Mouse (Mus musculus): Measurements from ENCODE around the gene Ptov1.

Gene Ptov1

GRCm38 (mm10) chr7:44857905-44858304 lies 11.7 kb downstream of the Ptov1 start:
- peak; percentile 77 to 83 for DNase-seq (ENCODE audit: low spot score in 2 of 2)

DNA sequence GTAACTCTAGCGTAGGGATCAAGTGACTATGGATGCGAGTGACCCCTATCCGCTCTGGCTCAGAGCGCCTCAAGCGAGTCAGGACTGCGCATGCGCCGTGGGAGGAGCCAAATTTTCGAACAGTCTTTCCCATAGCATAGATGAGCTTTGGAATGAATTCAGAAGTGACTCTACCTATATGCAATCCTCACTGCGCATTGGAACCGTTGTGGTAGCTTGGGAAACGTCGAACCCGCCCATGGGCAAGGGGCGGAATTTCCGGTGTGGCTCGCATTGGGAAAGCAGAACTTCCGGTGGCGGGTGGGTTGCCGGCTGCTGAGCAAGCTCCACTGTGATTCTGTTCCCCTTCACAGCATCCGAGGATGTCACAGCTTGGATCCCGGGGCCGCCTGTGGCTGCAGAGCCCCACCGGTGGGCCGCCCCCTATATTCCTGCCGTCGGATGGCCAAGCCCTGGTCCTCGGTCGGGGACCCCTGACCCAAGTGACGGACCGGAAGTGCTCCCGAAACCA lies 12.5 kb downstream of the Ptov1 start, which contains the start of gene Pnkp:
Gene Pnkp, plus strand, starts transcription at position 98 of the 511 bp plus-strand sequence.
- DNase-seq (ENCODE audit: low spot score in 2 of 2) = peak; percentile 85 to 94

DNA sequence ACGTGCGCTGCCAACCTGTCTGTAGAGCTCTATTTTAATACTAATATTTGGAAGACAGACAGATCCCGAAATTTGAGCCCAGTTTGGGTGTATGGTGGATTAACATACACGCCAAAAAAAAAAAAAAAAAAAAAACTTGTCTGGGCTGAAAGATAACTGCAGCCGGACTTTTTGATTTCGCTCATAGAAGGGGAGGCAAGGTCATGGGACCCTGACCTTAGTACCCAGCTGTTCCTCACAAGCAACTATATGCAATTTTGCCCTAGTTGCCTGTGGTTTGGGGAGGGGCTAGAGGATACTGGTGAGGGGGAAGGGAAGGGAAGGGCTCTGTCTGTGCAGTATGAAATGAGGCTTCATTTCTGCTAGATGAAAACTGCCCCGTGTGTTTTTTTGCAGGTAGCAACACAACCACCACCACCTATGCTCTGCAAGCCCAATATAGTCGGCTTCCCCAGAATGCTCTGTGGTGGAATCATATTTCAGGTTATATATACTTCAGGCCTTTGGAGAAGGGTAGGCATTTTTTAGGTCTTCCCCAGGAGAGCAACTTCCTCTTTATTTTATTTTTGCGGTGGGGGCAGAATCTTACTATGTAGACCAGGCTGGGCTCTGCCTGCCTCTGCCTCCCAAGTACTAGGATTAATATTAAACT lies 13.2 kb downstream of the Ptov1 start:
- DNase-seq (ENCODE audit: low spot score in 2 of 2) = no peak

- no peak for DNase-seq (ENCODE audit: low spot score in 2 of 2)
Observed at GRCm38 (mm10) chr7:44855036-44855435, 14.6 kb downstream of the Ptov1 start.

- DNase-seq (ENCODE audit: low spot score in 2 of 2) = peak; percentile 86 to 92
Observed at GRCm38 (mm10) chr7:44854356-44855031, 15.1 kb downstream of the Ptov1 start.

GRCm38 (mm10) chr7:44853596-44854355 lies 15.8 kb downstream of the Ptov1 start:
- DNase-seq (ENCODE audit: low spot score in 2 of 2) = peak in 1 of 2 experiments; percentile 33

DNA sequence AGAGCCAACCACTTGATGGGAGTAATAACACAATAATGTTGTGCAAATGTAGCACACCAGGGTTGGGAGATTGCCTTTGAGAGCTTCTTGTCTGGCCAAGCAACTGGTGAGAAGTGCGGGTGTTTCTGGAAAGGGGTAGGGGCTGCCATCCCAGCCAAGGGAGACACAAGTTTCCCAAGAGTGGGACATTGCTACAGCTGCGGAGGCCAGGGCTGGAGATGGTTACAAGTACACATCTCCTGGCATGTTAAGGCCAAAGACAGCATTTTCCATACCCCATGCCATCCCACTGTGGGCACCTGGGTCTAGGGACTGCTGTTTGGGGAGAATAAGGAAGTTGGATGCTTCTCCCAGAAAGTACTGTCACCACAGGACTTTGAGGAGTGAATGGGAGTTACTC lies 16.5 kb downstream of the Ptov1 start:
- DNase-seq (ENCODE audit: low spot score in 2 of 2) = no peak

DNA sequence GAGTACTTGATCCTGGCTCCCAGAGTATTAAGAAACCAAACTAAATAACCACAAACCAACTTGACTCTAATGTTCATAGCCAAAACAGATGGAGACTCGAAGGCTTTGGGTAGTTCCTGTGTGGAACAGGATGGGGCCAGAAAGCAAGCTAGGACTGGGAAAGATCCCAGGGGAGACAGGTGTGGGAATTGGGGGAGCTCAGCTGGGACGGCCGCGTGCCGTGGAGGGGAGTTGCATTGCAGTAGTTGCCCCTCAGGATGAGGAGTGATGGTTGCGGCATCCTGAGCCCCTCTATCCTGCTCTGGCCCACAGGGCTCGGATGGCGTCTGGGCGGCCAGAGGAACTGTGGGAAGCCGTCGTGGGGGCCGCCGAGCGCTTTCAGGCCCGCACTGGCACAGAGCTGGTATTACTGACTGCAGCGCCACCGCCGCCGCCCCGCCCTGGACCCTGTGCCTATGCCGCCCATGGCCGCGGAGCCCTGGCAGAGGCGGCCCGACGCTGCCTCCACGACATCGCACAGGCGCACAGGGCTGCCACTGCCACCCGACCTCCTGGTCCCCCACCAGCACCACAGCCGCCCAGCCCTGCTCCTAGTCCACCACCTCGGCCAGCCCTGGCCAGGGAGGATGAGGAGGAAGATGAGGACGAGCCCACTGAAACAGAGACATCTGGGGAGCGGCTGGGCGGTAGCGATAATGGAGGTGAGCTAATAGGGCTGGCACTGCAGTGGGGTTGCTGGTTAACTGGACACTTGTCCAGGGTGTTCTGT lies 17.1 kb downstream of the Ptov1 start:
- DNase-seq (ENCODE audit: low spot score in 2 of 2) = peak in 1 of 2 experiments; percentile 17

DNA sequence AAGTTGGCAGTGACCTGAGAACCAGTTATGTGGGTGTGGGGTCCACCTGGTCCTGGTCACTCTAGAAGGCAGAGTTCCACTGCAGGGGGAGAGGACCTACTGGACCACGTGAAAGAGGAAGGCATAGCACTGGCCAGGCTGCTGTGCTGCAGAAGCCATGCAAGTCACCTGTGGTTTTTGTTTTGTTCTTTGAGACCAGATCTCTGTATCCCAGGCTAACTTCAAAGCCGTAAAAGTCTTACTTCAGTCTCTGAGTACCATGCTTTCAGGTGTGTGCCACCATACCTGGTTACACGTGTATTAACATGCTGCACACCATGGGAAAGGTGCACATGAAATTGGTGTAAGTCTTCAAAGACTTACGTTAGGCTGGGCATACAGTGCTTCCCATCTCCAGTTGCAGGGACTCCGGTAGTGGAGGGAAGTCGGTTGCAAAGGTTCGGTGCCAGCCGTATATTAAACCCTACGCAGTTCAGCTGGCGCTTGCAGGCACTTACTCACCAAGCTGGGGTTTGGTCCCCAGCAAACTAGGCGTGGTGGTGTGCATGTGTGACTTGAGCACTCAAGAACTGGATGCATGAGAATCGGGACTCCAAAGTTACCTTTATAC lies 17.9 kb downstream of the Ptov1 start:
- DNase-seq (ENCODE audit: low spot score in 2 of 2) = no peak

DNA sequence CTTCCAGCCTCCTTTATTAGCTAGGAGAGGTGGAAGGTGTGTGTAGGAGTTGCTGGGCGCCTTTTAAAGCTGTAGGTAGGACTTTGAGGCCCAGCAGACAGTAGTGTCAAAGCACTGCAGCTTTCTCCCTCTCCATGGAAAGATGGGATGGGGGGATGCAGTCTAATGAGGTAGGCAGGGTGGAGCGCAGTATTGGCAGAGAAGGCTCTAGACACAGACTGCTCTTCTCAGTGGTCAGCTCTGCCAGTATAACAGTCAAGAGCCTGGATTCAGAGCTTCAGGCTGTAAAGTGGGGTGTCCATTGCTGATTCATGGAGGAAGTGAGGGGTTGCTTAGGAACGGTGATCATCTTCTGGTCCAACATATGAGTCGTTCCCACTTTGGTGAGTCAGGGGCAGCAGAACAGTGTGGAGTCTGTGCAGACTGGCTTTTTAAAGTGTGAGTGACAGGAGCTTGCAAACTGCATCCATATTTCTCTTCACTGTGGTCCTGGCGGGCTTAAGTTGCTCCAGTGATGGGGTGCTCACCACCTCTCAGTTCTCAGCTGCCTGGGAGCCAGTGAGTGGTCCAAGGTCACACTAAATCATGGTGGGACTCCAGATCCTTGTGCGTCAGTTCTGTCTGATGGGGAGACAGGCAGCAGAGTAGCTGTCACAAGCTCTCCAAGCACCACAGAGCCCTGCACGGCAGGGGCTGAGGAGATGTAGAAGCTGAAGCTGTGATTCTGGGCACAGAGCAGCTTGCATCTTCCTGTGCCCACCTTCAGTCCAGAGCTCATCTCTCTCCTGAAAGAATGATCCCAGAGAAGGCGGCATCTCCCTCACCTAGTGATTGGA lies 18.6 kb downstream of the Ptov1 start:
- no peak for DNase-seq (ENCODE audit: low spot score in 2 of 2)

DNA sequence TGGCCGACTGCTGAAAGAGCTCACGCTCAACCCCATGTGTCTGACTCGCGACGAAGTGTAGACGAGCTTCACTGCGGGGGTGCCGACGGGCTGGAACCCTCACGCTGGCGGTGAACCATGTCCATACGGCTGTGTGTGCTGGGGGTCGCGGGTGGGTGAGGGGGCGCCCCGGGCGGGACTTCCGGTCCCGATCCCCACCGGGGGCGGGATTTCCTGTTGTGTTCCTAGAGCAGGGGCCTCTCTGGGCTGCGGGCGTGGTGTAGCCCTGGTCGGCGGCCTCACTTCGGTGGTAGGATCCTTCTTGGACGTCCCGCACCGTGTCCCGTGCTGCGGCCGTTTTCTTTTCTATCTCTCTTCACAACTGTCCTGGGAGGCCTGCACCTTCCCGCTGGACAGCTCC lies 19.4 kb downstream of the Ptov1 start:
- DNase-seq (ENCODE audit: low spot score in 2 of 2) = peak; percentile 77 to 86

DNA sequence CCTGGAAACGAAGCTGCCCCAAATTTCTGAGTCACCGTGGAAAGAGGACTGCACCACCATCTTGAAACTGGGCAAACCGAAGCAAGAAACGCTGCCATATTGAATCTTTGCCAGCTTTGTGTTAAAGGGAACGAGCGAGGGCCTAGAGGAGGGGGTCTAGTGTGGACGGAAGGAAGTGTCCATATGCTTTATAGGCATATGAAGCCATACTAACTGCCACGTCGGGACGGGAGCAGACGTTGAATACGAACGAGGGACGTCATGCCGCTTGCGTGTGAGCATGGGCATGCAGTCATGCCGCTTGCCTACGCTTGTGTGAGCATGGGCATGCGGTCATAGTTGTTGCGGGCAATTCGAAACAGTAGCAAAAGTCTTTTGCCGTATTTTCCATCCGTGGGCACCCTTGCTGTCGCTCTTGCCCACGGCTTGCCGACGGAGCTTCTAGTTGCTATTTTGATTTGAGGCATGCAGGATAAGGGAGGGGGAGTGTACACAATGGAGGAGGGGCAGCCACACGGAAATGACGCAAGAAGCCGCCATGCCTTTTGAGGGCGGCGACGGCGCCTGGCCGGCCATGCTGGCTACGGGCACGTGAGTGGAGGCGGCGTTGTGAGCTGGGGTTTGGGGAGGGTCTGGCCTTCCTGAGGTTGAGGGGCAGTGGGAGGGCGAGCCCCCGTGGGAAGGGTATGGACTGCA lies 20.0 kb downstream of the Ptov1 start:
- DNase-seq (ENCODE audit: low spot score in 2 of 2) = peak; percentile 86 to 92

DNA sequence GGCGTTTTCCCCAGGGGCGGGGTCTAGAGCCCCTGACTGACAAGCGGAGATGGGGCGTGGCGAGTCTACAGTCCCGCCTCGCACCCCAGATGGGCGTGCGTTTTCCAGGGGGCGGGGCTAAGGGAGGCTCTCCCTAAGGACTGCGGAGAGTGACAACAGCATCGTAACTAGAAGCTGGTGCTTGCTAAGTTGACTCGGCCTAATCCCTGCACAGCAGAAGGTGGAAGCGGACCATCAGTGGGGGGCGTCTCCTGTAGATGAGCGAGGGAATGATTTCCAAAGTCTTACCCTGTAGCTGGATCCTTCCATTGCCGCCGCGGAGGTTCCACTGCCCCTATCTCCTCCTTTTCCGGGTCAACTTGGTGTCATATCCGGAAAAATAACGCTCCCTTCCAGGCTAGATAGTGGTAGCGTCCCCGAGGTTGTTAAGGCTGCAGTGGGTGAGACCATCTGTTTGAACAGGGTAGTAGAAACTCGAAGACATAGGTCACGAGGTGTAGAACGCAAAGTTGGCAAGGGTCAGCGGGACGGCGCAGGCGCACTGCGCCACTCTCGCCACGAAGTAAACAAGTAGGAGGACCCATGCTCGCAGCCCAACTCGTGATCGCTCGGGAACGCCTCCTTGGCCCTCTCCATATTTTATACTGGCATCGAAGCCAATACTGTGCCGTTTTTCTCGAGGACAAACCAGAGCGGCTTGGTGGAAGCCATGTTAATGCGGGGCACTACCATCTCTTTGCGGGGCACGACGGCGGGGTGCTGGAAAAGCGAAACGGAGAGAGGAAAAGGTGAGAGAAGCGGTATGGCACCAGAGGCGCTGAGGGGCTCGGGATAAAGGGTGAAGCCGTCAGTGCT lies 20.8 kb downstream of the Ptov1 start, which contains the start of the genes Akt1s1 and Tbc1d17:
Gene Akt1s1, plus strand, starts transcription at position 431 of the 855 bp plus-strand sequence.
Gene Tbc1d17, minus strand, starts transcription at position 519 of the 855 bp plus-strand sequence.
- peak; percentile 95 to 97 for DNase-seq (ENCODE audit: low spot score in 2 of 2)

DNA sequence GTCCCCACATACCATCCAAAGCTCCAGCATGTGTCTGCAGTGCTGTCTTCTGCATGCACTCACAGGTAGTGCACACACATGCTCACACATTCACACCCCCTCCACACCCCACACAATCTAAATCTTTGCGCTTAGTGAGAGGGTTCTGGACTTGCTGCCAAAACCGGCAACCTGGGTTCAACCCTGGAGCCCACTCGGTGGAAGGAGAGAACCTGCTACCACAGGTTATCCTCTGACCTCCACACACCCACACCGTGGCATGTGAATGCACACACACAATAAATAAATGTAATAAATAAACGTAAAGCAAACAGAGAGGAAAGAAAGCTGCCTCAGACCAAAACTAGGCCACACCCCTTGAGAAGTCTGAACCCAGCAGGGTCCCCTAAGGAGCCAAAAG lies 21.8 kb downstream of the Ptov1 start:
- DNase-seq (ENCODE audit: low spot score in 2 of 2) = no peak

- no peak for DNase-seq (ENCODE audit: low spot score in 2 of 2)
Observed at GRCm38 (mm10) chr7:44846804-44847203, 22.8 kb downstream of the Ptov1 start.

DNA sequence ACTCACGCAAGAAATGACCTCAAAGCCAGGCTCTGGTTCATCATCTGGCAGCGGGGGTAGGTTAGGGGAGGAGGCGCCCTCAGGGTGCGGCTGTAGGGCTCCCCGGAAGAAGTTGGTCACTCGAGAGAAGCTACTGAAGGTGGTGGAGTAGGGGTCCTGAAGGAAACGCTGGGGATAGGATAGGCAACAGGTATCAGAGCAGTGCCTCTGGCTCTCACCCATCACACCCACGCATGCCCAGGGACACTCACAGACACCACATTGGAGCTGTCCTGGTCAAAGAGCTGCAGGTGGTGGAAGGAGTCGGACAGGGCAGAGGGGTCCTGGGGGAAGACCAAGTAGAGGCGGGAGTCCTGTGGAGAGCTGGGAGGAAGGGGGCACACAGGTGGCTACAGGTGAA lies 24.6 kb downstream of the Ptov1 start:
- DNase-seq (ENCODE audit: low spot score in 2 of 2) = no peak

GRCm38 (mm10) chr7:44841825-44842463 lies 27.6 kb downstream of the Ptov1 start:
- DNase-seq (ENCODE audit: low spot score in 2 of 2) = no peak

- peak; percentile 19 to 69 for DNase-seq (ENCODE audit: low spot score in 2 of 2)
Observed at GRCm38 (mm10) chr7:44840426-44840825, 29.2 kb downstream of the Ptov1 start.

All from spleen, postnatal 4 days (tissue).